Mouse (Mus musculus) embryonic facial prominence, embryonic 14.5 days (tissue): Measurements from ENCODE around the gene Gm5741. TPM values are rescaled to one million over a fixed set of nuclear protein-coding genes. Genes with fewer than 3 reads are reported as not detected.

Experiments
- ATAC-seq: fragments of 200-750 bp; cut with Nextera tagmentation; 2 replicates; pipeline ENCODE4 v1.8.0; 2017; ENCODE audit warnings: low read depth, moderate number of reproducible peaks, moderate TSS enrichment
- DNase-seq: peaks from one replicate; pipeline ENCODE4 v3.0.0-alpha.2; 2015; ENCODE audit warnings: low spot score
- H3K27ac ChIP-seq: fragments of 300-500 bp; sonication (generic); replicated peaks from 2 replicates; pipeline ENCODE4 v1.5.1; 2014; ENCODE audit warnings: low read depth, mild to moderate bottlenecking, low read length, moderate library complexity
- H3K27me3 ChIP-seq: fragments of 300-500 bp; sonication (generic); replicated peaks from 2 replicates; pipeline ENCODE4 v1.6.1; 2014; ENCODE audit warnings: low read length; ENCODE audit not compliant: control insufficient read depth, insufficient read depth
- H3K36me3 ChIP-seq: fragments of 300-500 bp; sonication (generic); 2 replicates; pipeline ENCODE4 v1.6.1; 2014; ENCODE audit warnings: low read length, mixed read lengths; ENCODE audit not compliant: control insufficient read depth, insufficient read depth
- H3K4me1 ChIP-seq: fragments of 300-500 bp; sonication (generic); 2 replicates; pipeline ENCODE4 v1.6.1; 2014; ENCODE audit warnings: antibody characterized with exemption, low read length; ENCODE audit not compliant: control insufficient read depth, insufficient read depth
- H3K4me2 ChIP-seq: fragments of 300-500 bp; sonication (generic); 2 replicates; pipeline ENCODE4 v1.6.1; 2014; ENCODE audit warnings: low read depth, mild to moderate bottlenecking, low read length, moderate library complexity, mixed read lengths
- H3K4me3 ChIP-seq: fragments of 300-500 bp; sonication (generic); 2 replicates; pipeline ENCODE4 v1.5.1; 2014; ENCODE audit warnings: low read depth, mild to moderate bottlenecking, low read length
- H3K9ac ChIP-seq: fragments of 300-500 bp; sonication (generic); 2 replicates; pipeline ENCODE4 v1.6.1; 2014; ENCODE audit warnings: low read depth, mild to moderate bottlenecking, low read length, moderate library complexity, mixed read lengths
- H3K9me3 ChIP-seq: fragments of 300-500 bp; sonication (generic); 2 replicates; pipeline ENCODE4 v1.6.1; 2016; ENCODE audit warnings: low read length; ENCODE audit not compliant: control insufficient read depth
- WGBS: fragments of 180-500 bp; shearing (Covaris S2); extraction: QIAGEN DNeasy Blood & Tissue Kit; methylation state at CpG from one replicate; pipeline ENCODE4 v1.1.7; 2014; 5-methylcytosine and 5-hydroxymethylcytosine counted together
- polyA plus RNA-seq: library from polyadenylated mRNA; unstranded; fragments of >200 nt; fragmentation: Nextera tagmentation; extraction: Ambion mirVana; gene quantifications from 2 replicates; pipeline ENCODE4 v1.2.1, GENCODE M21; 2014

Gene Gm5741
- polyA plus RNA-seq, 1 experiment from 2014 or later, result 0.68 TPM

DNA sequence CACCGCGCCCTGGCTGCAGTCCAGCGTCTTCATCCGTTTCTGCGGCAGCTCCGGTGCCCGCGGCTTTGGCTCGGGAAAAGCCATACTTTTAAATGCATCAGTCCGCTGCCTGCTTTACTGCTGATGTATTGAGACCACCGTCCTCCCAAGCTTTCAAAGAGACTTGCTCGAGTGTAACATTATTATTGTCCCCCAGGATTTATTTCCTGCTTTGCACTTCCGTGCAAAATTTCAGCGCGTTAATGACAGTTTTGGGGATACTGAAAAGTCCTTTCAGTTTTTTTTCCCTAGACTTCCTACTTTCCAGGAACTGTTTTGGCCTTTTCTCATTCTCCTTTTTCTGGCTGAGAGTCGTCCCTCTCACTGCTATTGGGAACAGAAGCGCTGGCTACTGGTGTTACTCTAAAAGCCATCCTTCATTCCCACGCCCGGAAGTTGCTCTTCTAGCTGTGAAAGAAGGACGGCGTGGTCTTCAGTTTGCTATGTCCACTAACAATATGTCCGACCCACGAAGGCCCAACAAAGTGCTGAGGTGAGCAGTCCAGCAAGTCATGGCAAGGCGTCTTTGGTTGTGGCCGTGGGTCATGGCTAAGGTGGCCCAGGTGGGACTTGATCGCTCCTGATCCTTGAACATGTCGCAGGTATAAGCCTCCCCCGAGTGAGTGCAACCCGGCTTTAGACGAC is 12.9 kb upstream of the Gm5741 start, which contains the start of gene Wdr83os:
TSS of gene Wdr83os (plus strand) at position 209 of the 684 bp plus-strand sequence.
- Histone ChIP-seq H3K9ac (peak within 1 kb of the TSS; percentile 81), H3K36me3 (peaks cover 33% of the 10 kb centered on the region), H3K4me2 (peak within 1 kb of the TSS; percentile 87), H3K27me3 (no peaks in the 10 kb centered on the region), H3K4me3 (peak within 1 kb of the TSS; percentile 75), H3K27ac (peak within 1 kb of the TSS; percentile 72), H3K9me3 (no peaks in the 10 kb centered on the region), H3K4me1 (peaks cover 16% of the 10 kb centered on the region)
- under 1% methylated on average over 30 of the region's 30 CpGs for WGBS
- peak; percentile 16; the same call in 1 of the 2 replicates for ATAC-seq
- DNase-seq, result peak; percentile 84

DNA sequence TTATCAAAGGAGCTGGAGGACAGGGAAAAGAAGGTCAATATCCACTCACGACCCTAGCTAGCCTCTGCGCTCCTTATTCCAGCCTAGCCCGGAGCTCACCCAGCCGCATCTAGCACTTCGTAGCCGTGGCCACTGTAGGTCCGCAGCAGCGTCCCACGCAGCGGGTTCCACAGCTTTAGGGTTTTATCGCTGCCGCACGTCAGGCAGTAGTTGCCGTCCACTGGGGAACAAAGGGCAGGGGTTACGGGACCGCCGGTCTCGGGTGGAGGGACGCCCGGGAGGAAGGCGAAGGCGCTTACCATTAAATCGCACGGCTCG is 12.4 kb upstream of the Gm5741 start:
- Histone ChIP-seq H3K27ac (peak overlapping the region; percentile 72; the same call in 1 of the 2 replicates), H3K4me1 (peaks cover 16% of the 10 kb centered on the region), H3K9ac (peak overlapping the region; percentile 81), H3K36me3 (peaks cover 33% of the 10 kb centered on the region), H3K9me3 (no peaks in the 10 kb centered on the region), H3K4me3 (peak overlapping the region; percentile 75), H3K27me3 (no peaks in the 10 kb centered on the region), H3K4me2 (peak overlapping the region; percentile 87)
- under 1% methylated on average over 23 of the region's 25 CpGs for WGBS
- ATAC-seq, result no peak
- no peak for DNase-seq

DNA sequence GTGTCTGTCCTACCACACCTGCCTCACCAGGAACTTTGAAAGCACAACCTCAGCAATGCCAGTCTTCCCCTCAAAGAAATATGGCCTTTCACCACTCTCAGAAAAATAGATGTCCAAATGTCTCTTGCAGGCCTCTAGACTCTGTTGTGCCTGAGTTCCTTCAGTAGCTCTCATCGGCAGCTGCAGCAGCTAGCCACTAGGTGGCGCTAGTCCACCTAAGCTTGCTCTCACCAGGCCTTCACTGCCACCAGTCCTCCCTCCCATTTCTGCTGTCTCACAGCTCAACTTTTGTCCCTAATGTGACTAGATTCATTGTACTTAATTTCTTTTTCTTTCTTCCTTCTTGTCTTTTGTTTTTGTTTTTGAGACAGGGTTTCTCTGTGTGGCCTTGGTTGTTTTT is 9.2 kb upstream of the Gm5741 start:
- H3K9me3 ChIP-seq, result no peaks in the 10 kb centered on the region
- H3K27me3 ChIP-seq, result no peaks in the 10 kb centered on the region
- ATAC-seq, result peak; percentile 53; the same call in 1 of the 2 replicates
- H3K27ac ChIP-seq, result no peak overlapping the region; the same call in 1 of the 2 replicates
- H3K4me1 ChIP-seq, result peaks cover 12% of the 10 kb centered on the region
- peaks cover 52% of the 10 kb centered on the region for H3K36me3 ChIP-seq
- DNase-seq, result peak; percentile 90
- H3K4me2 ChIP-seq, result no peak overlapping the region
- H3K4me3 ChIP-seq, result no peak overlapping the region
- WGBS, result 0% methylated on average over 2 of the region's 2 CpGs
- no peak overlapping the region for H3K9ac ChIP-seq

DNA sequence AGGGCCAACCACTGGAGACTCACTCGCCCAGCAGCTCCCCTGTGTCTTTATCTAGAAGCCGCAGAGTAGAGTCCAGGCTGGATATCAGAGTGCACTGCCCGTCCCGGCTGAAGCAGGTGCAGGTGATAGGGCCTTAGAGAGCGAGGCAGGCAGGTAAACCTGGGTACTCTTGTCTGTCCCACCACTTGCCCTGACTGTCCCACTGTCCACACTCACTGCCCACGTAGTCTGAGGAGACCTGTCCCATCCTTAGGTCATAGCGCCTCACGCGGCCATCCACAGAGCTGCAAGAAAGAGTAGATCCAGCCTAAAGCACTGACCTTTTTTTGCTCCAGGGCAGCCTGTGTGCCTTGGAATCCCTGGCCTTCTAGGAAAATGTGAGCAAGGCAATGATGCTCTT is 8.2 kb upstream of the Gm5741 start:
- H3K36me3 ChIP-seq, result peaks cover 52% of the 10 kb centered on the region
- no peak for ATAC-seq

GRCm38 (mm10) chr8:85074617-85075016 is 6.8 kb upstream of the Gm5741 start:
- Histone ChIP-seq H3K9me3 (no peaks in the 10 kb centered on the region), H3K9ac (no peak overlapping the region), H3K4me3 (no peak overlapping the region), H3K27ac (no peak overlapping the region), H3K36me3 (peaks cover 52% of the 10 kb centered on the region), H3K27me3 (no peaks in the 10 kb centered on the region), H3K4me2 (no peak overlapping the region), H3K4me1 (peaks cover 8% of the 10 kb centered on the region)
- DNase-seq (no peak), ATAC-seq (no peak)
- whole genome bisulfite sequencing, result 92% methylated on average over 10 of the region's 10 CpGs

More for the DNA sequence above, 8.2 kb upstream of the Gm5741 start:
- no peaks in the 10 kb centered on the region for H3K27me3 ChIP-seq
- H3K4me1 ChIP-seq, result peaks cover 9% of the 10 kb centered on the region
- DNase-seq, result no peak
- H3K4me3 ChIP-seq, result no peak overlapping the region
- H3K9ac ChIP-seq, result no peak overlapping the region
- H3K9me3 ChIP-seq, result no peaks in the 10 kb centered on the region
- no peak overlapping the region for H3K4me2 ChIP-seq
- no peak overlapping the region for H3K27ac ChIP-seq
- WGBS, result 76% methylated on average over 9 of the region's 9 CpGs

DNA sequence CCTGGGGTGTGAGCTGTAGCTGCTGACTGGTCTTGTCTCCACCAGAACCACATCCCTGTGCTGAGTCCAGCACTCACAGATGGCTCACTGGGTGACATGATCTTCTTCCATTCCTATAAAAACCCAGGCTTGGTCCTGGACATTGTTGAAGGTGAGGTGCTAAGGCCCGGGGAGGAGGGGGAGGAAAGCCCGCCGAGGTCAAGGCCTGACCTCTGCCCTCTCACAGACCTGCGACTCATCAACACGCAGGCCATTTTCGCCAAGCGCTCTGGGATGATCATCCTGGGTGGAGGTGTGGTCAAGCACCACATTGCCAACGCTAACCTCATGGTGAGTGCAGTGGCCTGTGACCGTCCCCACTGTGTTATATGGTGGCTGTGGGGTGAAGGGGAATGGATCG is 6.4 kb upstream of the Gm5741 start:
- peaks cover 6% of the 10 kb centered on the region for H3K4me1 ChIP-seq
- 83% methylated on average over 9 of the region's 10 CpGs for WGBS
- no peaks in the 10 kb centered on the region for H3K9me3 ChIP-seq
- ATAC-seq (no peak), DNase-seq (no peak)
- no peak overlapping the region for H3K27ac ChIP-seq
- H3K36me3 ChIP-seq, result peaks cover 52% of the 10 kb centered on the region
- H3K4me3 ChIP-seq, result no peak overlapping the region
- H3K27me3 ChIP-seq, result no peaks in the 10 kb centered on the region
- H3K4me2 ChIP-seq, result no peak overlapping the region
- H3K9ac ChIP-seq, result no peak overlapping the region

GRCm38 (mm10) chr8:85073041-85073612 is 5.3 kb upstream of the Gm5741 start:
- ATAC-seq (no peak), DNase-seq (no peak)
- H3K9ac ChIP-seq, result no peak overlapping the region
- H3K4me3 ChIP-seq, result no peak overlapping the region
- no peak overlapping the region for H3K4me2 ChIP-seq
- H3K27me3 ChIP-seq, result no peaks in the 10 kb centered on the region
- peaks cover 6% of the 10 kb centered on the region for H3K4me1 ChIP-seq
- WGBS, result 90% methylated on average over 15 of the region's 15 CpGs
- no peak overlapping the region for H3K27ac ChIP-seq
- H3K9me3 ChIP-seq, result no peaks in the 10 kb centered on the region
- H3K36me3 ChIP-seq, result peaks cover 42% of the 10 kb centered on the region

GRCm38 (mm10) chr8:85072364-85072929 is 4.7 kb upstream of the Gm5741 start:
- WGBS, result 34% methylated on average over 9 of the region's 9 CpGs
- Histone ChIP-seq H3K36me3 (peaks cover 38% of the 10 kb centered on the region), H3K4me1 (peaks cover 6% of the 10 kb centered on the region), H3K9me3 (no peaks in the 10 kb centered on the region), H3K9ac (peak overlapping the region; percentile 85), H3K27me3 (no peaks in the 10 kb centered on the region), H3K4me3 (peak overlapping the region; percentile 87), H3K4me2 (peak overlapping the region; percentile 65), H3K27ac (peak overlapping the region; percentile 94)
- DNase-seq (no peak), ATAC-seq (no peak)
